Comparison of ENCODE assay signal across 29 mouse cellular contexts in genomic region chr2:134831861-134832260, GRCm38 (mm10). TPM values are rescaled to one million over a fixed set of nuclear protein-coding genes. Genes with fewer than 3 reads are reported as not detected.
DNase-seq lines count a peak whose midpoint lies in the region; ATAC-seq lines count a peak whose summit lies in the region.
"Had no signal": no experiment of that assay in that cellular context is flagged by ENCODE, and none has a peak within 500 bp of the region (broad histone marks: within the 10 kb centered on the region; RNA-seq: fewer than 3 reads in every experiment).

No protein-coding gene starts in this region.

- H3K27ac ChIP-seq in kidney, embryonic 14.5 days (ENCODE audit: low read depth, low read length), result no peak overlapping the region
- H3K27ac ChIP-seq: embryonic facial prominence, embryonic 10.5 days; embryonic facial prominence, embryonic 15.5 days; forebrain, embryonic 12.5 days; heart, embryonic 10.5 days; heart, embryonic 15.5 days; layer of hippocampus, adult 2 months; left cerebral cortex, adult 2 months; limb, embryonic 13.5 days; midbrain, embryonic 12.5 days had no signal

- ATAC-seq in kidney, embryonic 14.5 days (ENCODE audit: low FRiP score, low TSS enrichment), result peak; percentile 72; the same call in 1 of the 2 replicates
- ATAC-seq: intestine, embryonic 16.5 days; lung, postnatal 0 days had no signal

- no peaks in the 10 kb centered on the region for H3K36me3 ChIP-seq in kidney, embryonic 14.5 days (ENCODE audit: control insufficient read depth, insufficient read depth, low read length)
- H3K36me3 ChIP-seq: embryonic facial prominence, embryonic 10.5 days; embryonic facial prominence, embryonic 15.5 days; forebrain, embryonic 12.5 days; heart, embryonic 10.5 days; heart, embryonic 15.5 days; limb, embryonic 13.5 days; midbrain, embryonic 12.5 days had no signal

- H3K27me3 ChIP-seq in kidney, embryonic 14.5 days (ENCODE audit: control insufficient read depth, insufficient read depth, low read length), result no peaks in the 10 kb centered on the region
- H3K27me3 ChIP-seq: embryonic facial prominence, embryonic 15.5 days; forebrain, embryonic 12.5 days; heart, embryonic 15.5 days; limb, embryonic 13.5 days; megakaryocyte, embryonic 14.5 days; midbrain, embryonic 12.5 days had no signal

- WGBS in kidney, embryonic 14.5 days, result 76% methylated on average over 7 of the region's 7 CpGs

- no peaks in the 10 kb centered on the region for H3K4me1 ChIP-seq in kidney, embryonic 14.5 days (ENCODE audit: control insufficient read depth, insufficient read depth, low read length)
- H3K4me1 ChIP-seq: embryonic facial prominence, embryonic 10.5 days; embryonic facial prominence, embryonic 15.5 days; forebrain, embryonic 12.5 days; heart, embryonic 10.5 days; heart, embryonic 15.5 days; midbrain, embryonic 12.5 days had no signal

- peak; percentile 52 to 54 for DNase-seq in kidney, adult 8-10 months
- DNase-seq in kidney, adult 18-20 months, result no peak
- DNase-seq in kidney, adult 9 months, result peak; percentile 67
- DNase-seq in kidney, postnatal 25 days, result peak; percentile 17 to 56
- no peak for DNase-seq in retina, postnatal 1 day
- DNase-seq in c-Kit-positive CD71-positive TER-119-positive erythroid progenitor cells, embryonic 14.5 days (ENCODE audit: low spot score), result no peak
- no peak for DNase-seq in left cerebral cortex, postnatal 14 days (ENCODE audit: low spot score in 2 of 2)
- DNase-seq: adrenal gland, postnatal 25 days; B cell, adult 2 months; cerebellum, adult 18-20 months; cerebellum, postnatal 10 days; gastrocnemius, postnatal 25 days; heart, adult 11 months; lung, adult 18-20 months; lung, postnatal 4 days; right cerebral cortex, postnatal 4 days had no signal

- no peak overlapping the region for H3K4me2 ChIP-seq in kidney, embryonic 14.5 days (replicated peaks; ENCODE audit: low read depth, low read length)
- H3K4me2 ChIP-seq: embryonic facial prominence, embryonic 15.5 days; forebrain, embryonic 12.5 days; heart, embryonic 15.5 days; limb, embryonic 13.5 days; midbrain, embryonic 12.5 days had no signal

- no peaks in the 10 kb centered on the region for H3K9me3 ChIP-seq in kidney, embryonic 14.5 days (ENCODE audit: control insufficient read depth, low read length)
- H3K9me3 ChIP-seq: embryonic facial prominence, embryonic 10.5 days; embryonic facial prominence, embryonic 15.5 days; forebrain, embryonic 12.5 days; heart, embryonic 10.5 days; heart, embryonic 15.5 days; limb, embryonic 13.5 days; megakaryocyte, embryonic 14.5 days; midbrain, embryonic 12.5 days had no signal

- H3K4me3 ChIP-seq in kidney, embryonic 14.5 days (ENCODE audit: low read length), result no peak overlapping the region
- H3K4me3 ChIP-seq: embryonic facial prominence, embryonic 10.5 days; embryonic facial prominence, embryonic 15.5 days; forebrain, embryonic 12.5 days; heart, embryonic 10.5 days; heart, embryonic 15.5 days; layer of hippocampus, adult 2 months; left cerebral cortex, adult 2 months; limb, embryonic 13.5 days; megakaryocyte, embryonic 14.5 days; midbrain, embryonic 12.5 days had no signal

- H3K9ac ChIP-seq in kidney, embryonic 14.5 days (ENCODE audit: low read depth, low read length), result no peak overlapping the region
- H3K9ac ChIP-seq: embryonic facial prominence, embryonic 15.5 days; forebrain, embryonic 12.5 days; heart, embryonic 15.5 days; limb, embryonic 13.5 days; midbrain, embryonic 12.5 days had no signal

- intact Hi-C loops in left cerebral cortex, postnatal 14 days (cut with DNase I), result no loop called here

RNA-seq across cellular contexts. Expression of gene Plcb1, which starts 46.0 kb away (rescaled TPM):
- 34.5 and 34.6 TPM in 2 replicates for polyA plus RNA-seq in kidney, embryonic 14.5 days (2014; fragmentation: Nextera tagmentation; extraction: Ambion mirVana)
- total RNA-seq in left cerebral cortex, postnatal 14 days (2021), result 100 to 1,000 TPM; 170 to 190 TPM

Comparison
In these comparisons a context has a peak if more than half of its experiments do, and no peak if none do; other contexts are left out.
1. DNase-seq: peak in kidney, adult 8-10 months (2 of 2), kidney, adult 9 months (single experiment) and kidney, postnatal 25 days (2 of 2); none in kidney, adult 18-20 months (single experiment), retina, postnatal 1 day (single experiment), c-Kit-positive CD71-positive TER-119-positive erythroid progenitor cells, embryonic 14.5 days (single experiment) and left cerebral cortex, postnatal 14 days (0 of 2).